Mouse (Mus musculus): ENCODE results near the gene 4932438H23Rik. TPM values are rescaled to one million over a fixed set of nuclear protein-coding genes. Genes with fewer than 3 reads are reported as not detected.

Gene 4932438H23Rik
- total and polyA plus RNA-seq, 3 experiments: 0.07 to 4.6 (median 0.98) TPM

DNA sequence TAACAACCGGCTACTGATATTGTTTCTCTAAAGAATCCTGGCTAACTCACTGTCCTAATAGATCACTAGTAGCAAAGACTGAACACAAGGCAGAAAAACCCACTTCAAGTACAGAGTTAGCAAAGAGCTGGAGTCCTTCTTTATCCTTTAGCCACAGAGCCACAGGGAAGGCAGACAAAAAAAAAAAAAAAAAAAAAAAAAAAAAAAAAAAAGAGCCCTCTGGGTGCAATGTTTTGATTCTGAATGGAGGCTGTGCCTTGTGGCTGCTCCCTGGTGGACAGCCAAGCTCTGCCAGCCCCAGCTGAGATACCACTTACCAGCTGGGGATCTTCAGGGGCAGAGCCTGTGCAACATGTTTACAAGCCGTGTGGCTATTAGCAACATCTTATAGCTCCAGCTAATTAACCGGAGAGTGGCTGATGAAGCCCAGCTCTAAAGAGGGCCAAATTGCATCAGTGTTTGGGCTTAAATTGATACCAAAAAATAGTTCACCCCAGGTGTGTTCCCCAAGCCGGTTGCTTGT, 2.1 kb upstream of the 4932438H23Rik start:
- no peaks in the 10 kb centered on the region for H3K36me3 ChIP-seq (replicated peaks)
- DNase-seq (ENCODE audit: low spot score) (no peak), ATAC-seq (ENCODE audit: extremely low read depth, insufficient number of reproducible peaks, low FRiP score, poor library complexity, severe bottlenecking) (no peak)
- H3K9me3 ChIP-seq (replicated peaks): no peaks in the 10 kb centered on the region
- H3K4me3 ChIP-seq (ENCODE audit: low read depth, low read length): no peak overlapping the region
- TF ChIP-seq GATA1 (IDR thresholded peaks at IDR 0.05; ENCODE audit: borderline replicate concordance, low read length) (no peak), GATA2 (IDR thresholded peaks at IDR 0.05; ENCODE audit: borderline replicate concordance, low read depth, low read length) (no peak), CTCF (IDR thresholded peaks at IDR 0.05; ENCODE audit: low read depth, low read length) (no peak), POLR2AphosphoS5 (IDR thresholded peaks at IDR 0.05; ENCODE audit: insufficient replicate concordance, low read depth, low read length) (no peak)
- peaks cover 14% of the 10 kb centered on the region for H3K27me3 ChIP-seq (ENCODE audit: insufficient read depth, low read length)
- H3K4me1 ChIP-seq (ENCODE audit: insufficient read depth, low read depth, low read length): peaks cover 3% of the 10 kb centered on the region; the same call in 1 of the 2 replicates

DNA sequence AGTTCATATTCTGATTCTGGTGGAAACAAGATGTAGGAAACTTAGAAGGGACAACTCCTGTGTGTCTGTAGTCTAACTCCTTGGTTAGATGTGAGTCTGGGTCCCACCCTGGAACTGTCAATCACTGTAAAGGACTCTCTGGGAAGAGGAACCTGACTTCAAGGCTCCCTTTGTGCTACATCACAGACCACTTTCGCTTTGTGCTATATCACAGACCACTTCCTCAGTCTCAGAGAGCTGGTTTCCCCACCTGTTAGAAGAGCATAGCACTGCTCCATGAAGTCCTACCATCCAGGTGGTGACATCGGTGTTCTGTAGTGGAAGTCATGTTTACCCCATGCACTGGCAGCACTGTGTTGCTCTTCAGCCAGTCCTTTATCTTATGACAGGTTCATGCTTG, 1.1 kb upstream of the 4932438H23Rik start:
- H3K27me3 ChIP-seq (ENCODE audit: insufficient read depth, low read length): peaks cover 14% of the 10 kb centered on the region
- H3K36me3 ChIP-seq (replicated peaks): no peaks in the 10 kb centered on the region
- no peaks in the 10 kb centered on the region for H3K9me3 ChIP-seq (replicated peaks)
- H3K4me1 ChIP-seq (ENCODE audit: insufficient read depth, low read depth, low read length): peaks cover 7% of the 10 kb centered on the region; the same call in 1 of the 2 replicates
- H3K4me3 ChIP-seq (ENCODE audit: low read depth, low read length): no peak overlapping the region
- TF ChIP-seq CTCF (IDR thresholded peaks at IDR 0.05; ENCODE audit: low read depth, low read length) (no peak), TAL1 (conservative IDR thresholded peaks at IDR 0.05; ENCODE audit: low read depth, low read length) (no peak), GATA2 (IDR thresholded peaks at IDR 0.05; ENCODE audit: borderline replicate concordance, low read depth, low read length) (no peak), GATA1 (IDR thresholded peaks at IDR 0.05; ENCODE audit: borderline replicate concordance, low read length) (no peak), POLR2AphosphoS5 (IDR thresholded peaks at IDR 0.05; ENCODE audit: insufficient replicate concordance, low read depth, low read length) (no peak)
- ATAC-seq (ENCODE audit: extremely low read depth, insufficient number of reproducible peaks, low FRiP score, poor library complexity, severe bottlenecking) (no peak), DNase-seq (ENCODE audit: low spot score) (no peak)

DNA sequence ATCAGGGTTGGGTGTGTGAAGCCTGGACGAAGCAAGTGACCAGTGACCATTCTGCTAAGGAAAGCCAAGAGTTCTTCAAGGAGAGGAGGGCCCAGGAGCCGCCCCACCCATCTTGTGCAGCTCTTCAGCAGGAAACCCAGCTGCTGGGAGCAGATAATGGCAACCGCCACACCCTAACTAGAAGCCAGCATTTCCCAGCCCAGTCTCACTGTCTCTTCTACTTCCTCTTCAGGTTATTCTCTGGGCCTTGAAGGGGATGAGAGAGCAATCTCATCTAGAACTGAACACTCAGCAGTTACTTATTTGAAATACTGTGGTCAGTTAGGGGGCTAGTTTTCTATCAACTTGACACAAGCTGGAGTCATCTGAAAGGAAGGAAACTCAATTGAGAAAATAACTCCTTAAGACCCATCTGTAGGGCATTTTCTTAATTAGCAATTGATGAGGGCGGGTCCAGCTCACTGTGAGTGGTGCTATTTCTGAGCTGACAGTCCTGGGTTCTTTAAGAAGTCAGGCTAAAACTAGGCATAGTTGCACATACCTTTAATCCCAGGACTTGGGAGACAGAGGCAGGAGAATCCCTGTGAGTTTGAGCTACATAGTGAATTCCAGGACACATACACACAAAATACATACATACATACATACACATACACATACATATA, 8.1 kb downstream of the 4932438H23Rik start:
- H3K4me1 ChIP-seq (ENCODE audit: insufficient read depth, low read depth, low read length): peaks cover 37% of the 10 kb centered on the region
- H3K9me3 ChIP-seq (replicated peaks): peaks cover 17% of the 10 kb centered on the region
- H3K27me3 ChIP-seq (ENCODE audit: insufficient read depth, low read length): no peaks in the 10 kb centered on the region
- ATAC-seq (ENCODE audit: extremely low read depth, insufficient number of reproducible peaks, low FRiP score, poor library complexity, severe bottlenecking): peak; percentile 99
- no peaks in the 10 kb centered on the region for H3K36me3 ChIP-seq (replicated peaks)
- DNase-seq (ENCODE audit: low spot score): peak; percentile 70
- TF ChIP-seq TAL1 (conservative IDR thresholded peaks at IDR 0.05; ENCODE audit: low read depth, low read length) (peak; percentile 80), CTCF (IDR thresholded peaks at IDR 0.05; ENCODE audit: low read depth, low read length) (no peak)
- no peak overlapping the region; the same call in 1 of the 2 replicates for H3K4me3 ChIP-seq (ENCODE audit: low read depth, low read length)

DNA sequence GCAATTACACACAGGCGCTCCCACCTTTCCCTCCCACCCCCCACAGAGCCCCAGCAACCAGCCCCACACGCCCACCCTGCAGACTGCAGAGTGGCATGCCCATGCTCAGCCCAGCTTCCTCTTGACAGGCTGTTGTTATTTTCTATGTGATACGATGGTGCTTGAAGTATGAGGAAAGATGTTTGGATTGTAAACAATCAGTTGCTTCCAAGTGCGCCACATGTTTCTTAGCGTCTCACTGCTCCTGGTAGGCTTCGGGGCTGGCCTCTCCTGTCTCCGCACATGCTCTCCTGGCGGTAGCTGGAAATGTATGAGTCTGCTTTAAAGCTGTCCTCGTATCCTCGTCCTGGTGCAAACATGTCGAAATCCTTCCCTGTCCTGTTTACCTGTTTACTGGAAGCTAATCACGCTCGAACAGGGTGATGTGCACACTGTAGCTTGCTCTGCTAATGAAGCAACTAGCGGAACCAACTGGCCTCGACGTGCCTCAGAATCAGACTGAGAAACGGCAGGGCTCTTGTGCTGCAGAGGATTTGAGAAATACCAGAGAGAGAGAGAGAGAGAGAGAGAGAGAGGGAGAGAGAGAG, 9.6 kb downstream of the 4932438H23Rik start:
- peaks cover 17% of the 10 kb centered on the region for H3K9me3 ChIP-seq (replicated peaks)
- no peak for TF ChIP-seq CTCF (IDR thresholded peaks at IDR 0.05; ENCODE audit: low read depth, low read length)
- no peak for TF ChIP-seq TAL1 (conservative IDR thresholded peaks at IDR 0.05; ENCODE audit: low read depth, low read length)
- TF ChIP-seq GATA1 (IDR thresholded peaks at IDR 0.05; ENCODE audit: borderline replicate concordance, low read length): no peak
- TF ChIP-seq POLR2AphosphoS5 (IDR thresholded peaks at IDR 0.05; ENCODE audit: insufficient replicate concordance, low read depth, low read length): no peak
- no peak for TF ChIP-seq GATA2 (IDR thresholded peaks at IDR 0.05; ENCODE audit: borderline replicate concordance, low read depth, low read length)
- no peak for ATAC-seq (ENCODE audit: extremely low read depth, insufficient number of reproducible peaks, low FRiP score, poor library complexity, severe bottlenecking)
- H3K4me3 ChIP-seq (ENCODE audit: low read depth, low read length): no peak overlapping the region
- H3K36me3 ChIP-seq (replicated peaks): no peaks in the 10 kb centered on the region
- no peaks in the 10 kb centered on the region for H3K27me3 ChIP-seq (ENCODE audit: insufficient read depth, low read length)
- H3K4me1 ChIP-seq (ENCODE audit: insufficient read depth, low read depth, low read length): peaks cover 42% of the 10 kb centered on the region
- no peak for DNase-seq (ENCODE audit: low spot score)

DNA sequence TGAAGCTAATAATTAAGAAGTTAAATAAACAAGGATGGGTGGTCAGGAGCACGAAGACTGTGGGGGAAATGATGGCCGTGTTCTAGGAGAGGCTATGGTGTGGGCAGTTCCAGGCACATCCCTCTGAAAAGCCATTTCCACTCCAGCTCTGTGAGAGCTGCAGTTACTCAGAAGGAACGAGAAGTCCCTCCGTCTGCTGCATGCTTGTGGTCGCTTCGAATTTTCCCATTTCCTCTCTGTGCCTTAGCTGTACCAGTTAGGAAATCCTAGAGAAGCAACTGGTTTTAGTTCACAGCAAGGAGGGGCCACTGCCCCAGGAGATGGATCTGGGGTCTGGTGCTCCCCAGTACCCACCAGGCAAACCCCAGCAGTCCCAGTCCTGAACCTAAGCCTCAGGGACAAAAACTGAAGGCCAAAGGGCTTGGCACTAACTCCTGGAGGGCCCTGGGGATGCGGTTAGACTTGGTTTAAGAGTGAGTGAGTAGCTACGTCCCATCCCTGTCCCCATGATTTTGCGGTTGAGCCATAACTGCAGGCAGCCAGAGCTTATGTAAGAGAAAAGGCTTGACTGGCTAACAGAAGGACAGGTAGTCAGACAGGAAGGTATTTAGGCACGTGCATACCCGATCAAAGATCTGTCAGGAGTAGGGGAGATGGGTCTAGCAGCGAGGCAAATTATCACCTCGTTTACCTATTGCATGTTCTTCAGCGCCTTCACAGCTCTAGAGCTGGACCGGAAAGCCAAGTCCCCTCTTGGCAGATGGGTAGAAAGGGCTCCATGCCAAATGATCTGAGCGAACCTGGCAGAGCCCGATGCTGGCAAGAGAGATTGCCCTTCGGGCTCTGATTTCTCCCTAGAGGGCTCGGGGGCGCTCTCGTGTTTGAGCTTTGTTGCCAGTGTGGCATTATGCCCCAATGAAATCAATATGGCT, 10.3 kb downstream of the 4932438H23Rik start:
- TF ChIP-seq GATA1 (IDR thresholded peaks at IDR 0.05; ENCODE audit: borderline replicate concordance, low read length) (no peak), GATA2 (IDR thresholded peaks at IDR 0.05; ENCODE audit: borderline replicate concordance, low read depth, low read length) (no peak), POLR2AphosphoS5 (IDR thresholded peaks at IDR 0.05; ENCODE audit: insufficient replicate concordance, low read depth, low read length) (no peak), CTCF (IDR thresholded peaks at IDR 0.05; ENCODE audit: low read depth, low read length) (no peak), TAL1 (conservative IDR thresholded peaks at IDR 0.05; ENCODE audit: low read depth, low read length) (no peak)
- H3K4me1 ChIP-seq (ENCODE audit: insufficient read depth, low read depth, low read length): peaks cover 42% of the 10 kb centered on the region
- H3K27me3 ChIP-seq (ENCODE audit: insufficient read depth, low read length): no peaks in the 10 kb centered on the region
- no peak for ATAC-seq (ENCODE audit: extremely low read depth, insufficient number of reproducible peaks, low FRiP score, poor library complexity, severe bottlenecking)
- H3K4me3 ChIP-seq (ENCODE audit: low read depth, low read length): no peak overlapping the region
- H3K9me3 ChIP-seq (replicated peaks): peaks cover 17% of the 10 kb centered on the region
- H3K36me3 ChIP-seq (replicated peaks): no peaks in the 10 kb centered on the region
- no peak for DNase-seq (ENCODE audit: low spot score)
